Mouse (Mus musculus) granulocyte monocyte progenitor cell, adult 5-6 weeks (primary cell): ENCODE data around the gene Stac3. TPM values are rescaled to one million over a fixed set of nuclear protein-coding genes. Genes with fewer than 3 reads are reported as not detected.

Experiments
- ATAC-seq: replicated peaks from 2 replicates; pipeline ENCODE4 v1.8.0; 2016; ENCODE audit warnings: mild to moderate bottlenecking, moderate TSS enrichment, inconsistent platforms; ENCODE audit not compliant: poor library complexity, severe bottlenecking
- total RNA-seq, 2 experiments: library from RNA; stranded (forward) in 1 of 2; stranded (reverse) in 1 of 2; fragments of 200-712, 200-1000 nt in 1 of 2; fragments of >200 nt in 1 of 2; fragmentation: Nextera tagmentation in 1 of 2; gene quantifications; 2 replicates each; pipeline ENCODE4 v1.2.3; 2014 to 2017

The Stac3 gene
- total RNA-seq, 2 experiments from 2014 or later = 0.26 TPM; not detected in 1

DNA sequence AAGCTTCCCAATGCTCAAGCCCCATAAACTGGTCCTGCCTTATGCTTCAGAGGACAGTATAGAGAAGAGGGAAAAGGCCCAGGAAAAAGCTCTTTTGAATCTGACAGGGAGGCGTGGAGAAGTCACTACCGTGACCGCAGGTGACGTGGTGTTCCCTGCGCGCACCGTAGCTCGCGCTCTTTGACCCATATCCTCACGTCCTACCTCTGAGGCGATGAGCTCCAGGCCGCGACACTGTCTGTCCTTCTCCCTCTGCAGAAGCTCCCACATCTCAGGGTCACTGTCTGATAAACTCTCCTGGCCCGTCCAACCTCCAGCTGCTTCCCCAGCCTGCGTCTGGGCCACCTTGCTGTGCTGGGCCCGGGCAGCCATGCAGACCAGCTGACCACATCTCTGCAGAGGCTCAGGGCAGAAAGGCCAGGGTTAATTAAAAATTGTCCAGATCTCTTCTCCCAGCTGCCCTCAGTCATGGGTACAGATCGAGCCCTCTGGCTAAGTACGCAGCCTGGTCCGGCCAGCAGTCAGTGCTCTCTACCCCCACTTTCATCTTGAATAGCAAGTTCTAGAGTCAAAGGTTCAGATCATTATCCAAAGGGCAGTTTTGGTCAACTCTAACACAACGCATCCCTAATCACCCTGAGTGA is 19.4 kb downstream of the Stac3 start:
- ATAC-seq = no peak

GRCm38 (mm10) chr10:127521611-127522080 is 20.2 kb downstream of the Stac3 start:
- ATAC-seq = peak; percentile 75

GRCm38 (mm10) chr10:127522088-127522581 is 20.6 kb downstream of the Stac3 start, which contains the start of gene Shmt2:
TSS of gene Shmt2 (minus strand) at chr10:127522444.
- ATAC-seq = peak; percentile 48

DNA sequence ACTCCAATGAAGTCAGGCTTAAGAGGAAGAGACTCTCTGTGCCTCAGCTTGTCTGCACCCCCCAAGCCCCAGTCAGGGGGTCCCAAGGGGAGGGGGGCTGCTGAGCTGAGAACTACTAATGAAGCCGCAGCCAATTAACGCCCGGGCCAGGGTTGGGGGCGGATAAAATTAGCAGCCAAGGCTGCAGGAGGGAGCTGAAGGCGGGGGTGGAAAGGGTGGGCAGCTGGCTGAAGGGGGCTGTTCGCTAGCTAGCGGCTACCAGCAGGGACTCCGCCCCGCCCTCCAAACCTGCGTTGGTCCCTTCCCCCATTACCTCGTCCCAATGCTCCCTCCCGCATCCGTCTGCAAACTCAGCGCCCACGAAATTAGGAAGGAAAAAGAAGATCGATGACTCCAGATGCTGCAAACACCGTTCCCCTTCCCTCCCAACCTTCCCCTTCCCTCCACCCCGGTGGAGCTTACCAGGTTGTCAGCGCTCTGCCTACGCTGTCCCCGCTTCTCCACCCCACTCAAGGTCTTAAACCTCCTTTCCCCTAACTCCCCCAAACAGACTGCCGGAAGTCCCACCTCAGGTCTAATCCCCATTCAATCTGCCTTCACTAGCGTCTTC is 23.3 kb downstream of the Stac3 start:
- ATAC-seq = no peak

DNA sequence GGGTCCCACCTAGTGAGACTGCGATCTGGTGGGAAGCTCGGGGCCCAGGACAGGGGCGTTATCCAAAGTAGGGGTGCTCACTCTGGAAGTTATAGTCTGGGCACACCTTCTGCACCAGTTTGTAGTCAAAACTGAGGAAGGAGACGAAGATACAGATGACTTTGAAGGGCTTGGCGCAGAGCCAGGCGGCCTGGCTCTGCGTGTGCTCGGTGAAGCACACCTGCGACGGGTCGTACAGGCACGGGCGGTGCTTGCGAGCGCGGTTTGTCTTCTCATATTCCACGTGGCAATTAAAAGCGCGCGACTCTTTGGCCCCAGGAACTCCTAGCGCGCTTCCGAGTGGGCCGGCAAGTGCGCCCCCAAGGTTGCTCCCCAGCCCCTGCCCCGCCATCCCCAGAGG is 24.6 kb downstream of the Stac3 start:
- no peak for ATAC-seq

- peak; percentile 73 for ATAC-seq
Observed at GRCm38 (mm10) chr10:127526681-127527080, 25.2 kb downstream of the Stac3 start.

GRCm38 (mm10) chr10:127527481-127527880 is 26.0 kb downstream of the Stac3 start:
- ATAC-seq = 0 out of 2 replicates have a peak, but pooled peaks have one; percentile 10

DNA sequence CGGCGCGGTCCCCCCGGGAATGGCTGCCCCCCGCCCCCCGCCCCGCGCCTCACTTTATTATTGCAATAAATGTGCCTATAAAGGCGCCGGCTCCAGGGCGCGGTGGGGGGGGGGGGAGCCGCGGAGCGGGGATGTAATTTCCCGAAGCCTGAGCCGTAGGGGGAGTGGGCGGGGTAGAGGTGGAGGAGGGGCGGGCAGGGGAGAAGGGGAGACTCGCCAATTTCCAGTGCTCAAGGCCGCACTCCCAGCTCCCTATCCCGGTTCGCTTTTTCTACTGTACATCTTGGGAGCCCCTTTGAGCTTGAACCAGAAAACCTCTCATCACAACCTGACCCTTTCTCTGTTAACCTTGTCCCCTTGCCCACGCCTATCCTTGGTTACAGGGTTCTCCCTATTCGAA is 29.5 kb downstream of the Stac3 start:
- ATAC-seq = no peak

DNA sequence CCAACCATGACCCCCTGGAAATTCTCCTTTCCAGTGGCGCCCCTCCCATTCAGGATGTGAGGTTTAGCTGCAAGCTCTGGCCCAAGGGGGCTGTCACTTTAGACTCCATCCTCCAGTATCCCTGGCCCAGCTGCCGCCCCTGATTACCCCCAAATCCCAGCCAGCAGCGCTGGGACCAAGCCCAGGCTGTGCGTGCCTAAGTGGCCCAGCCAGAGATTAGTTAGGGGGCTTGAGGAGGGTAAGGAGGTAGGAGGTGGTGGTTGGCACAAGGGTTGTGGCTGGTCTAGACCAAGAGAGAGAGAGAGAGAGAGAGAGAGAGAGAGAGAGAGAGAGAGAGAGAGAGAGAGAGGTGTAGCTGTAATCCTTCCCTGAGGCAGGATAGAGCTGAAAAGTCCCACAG is 30.1 kb downstream of the Stac3 start:
- ATAC-seq = no peak

DNA sequence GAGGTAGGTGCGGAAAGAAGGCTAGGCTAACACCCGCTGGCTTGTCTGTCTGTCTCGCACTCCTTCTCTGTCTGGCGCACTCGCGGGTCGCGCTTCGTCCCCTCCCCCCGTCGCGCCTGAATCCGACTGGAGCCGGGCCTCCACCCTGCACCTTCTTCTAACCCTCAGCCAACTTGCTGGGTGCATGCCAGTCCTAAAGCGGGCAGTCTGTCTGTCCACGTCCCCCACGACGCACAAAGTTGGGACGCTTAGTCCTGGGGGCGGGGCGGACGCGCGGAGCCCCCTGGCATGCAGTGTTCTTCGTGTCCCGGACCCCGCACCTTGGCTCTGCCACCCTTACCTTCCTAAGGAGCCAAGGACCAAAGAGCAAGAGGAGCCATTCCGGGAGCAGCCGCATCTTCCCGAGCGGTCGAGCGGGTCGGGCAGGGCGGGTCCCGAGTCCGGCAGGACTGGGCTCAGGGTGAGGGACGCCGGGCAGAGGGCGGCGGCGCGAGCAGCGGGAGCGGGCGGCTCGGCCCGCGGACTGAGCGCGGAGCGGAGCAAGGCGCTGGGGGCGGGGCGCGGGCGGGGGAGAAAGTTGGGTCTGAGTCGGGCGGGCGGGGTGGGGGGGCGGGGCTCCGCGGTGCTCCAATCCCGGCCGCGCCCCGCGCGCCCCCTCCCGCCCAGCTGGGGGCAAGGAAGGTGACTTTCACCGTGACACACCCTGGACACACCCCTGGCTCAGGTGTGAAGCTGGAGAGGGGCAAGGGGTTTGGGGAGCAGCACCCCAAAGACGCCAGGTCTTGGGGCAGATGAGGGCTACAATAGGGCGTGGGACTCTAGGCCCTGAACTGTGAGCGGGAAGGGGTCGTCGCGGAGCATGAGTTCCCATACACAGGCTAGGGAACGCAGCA is 32.8 kb downstream of the Stac3 start, which contains the start of gene Nxph4:
TSS of gene Nxph4 (minus strand) at position 524 of the 893 bp plus-strand sequence.
- ATAC-seq = no peak

DNA sequence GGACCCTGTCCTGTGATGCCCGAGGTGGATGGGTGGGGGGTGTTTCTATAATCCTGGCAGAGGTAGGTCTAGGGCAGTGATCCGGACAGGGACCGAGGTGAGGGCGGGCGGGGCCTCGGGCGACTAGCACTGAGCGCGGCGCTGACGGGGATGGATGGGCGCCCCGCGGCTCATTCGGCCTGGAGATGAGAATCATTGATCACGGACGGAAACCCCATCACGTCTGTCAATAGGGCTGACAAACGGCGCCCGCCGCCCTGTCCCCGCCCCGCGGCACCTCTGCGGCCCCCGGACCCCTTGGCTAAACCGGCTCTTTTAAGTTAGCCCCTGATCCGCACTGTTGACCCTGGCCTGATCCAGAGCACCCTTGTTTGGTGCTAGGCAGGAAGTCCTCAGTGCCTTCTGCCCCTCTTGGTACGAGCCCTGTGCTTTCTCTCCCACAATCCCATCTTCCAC is 33.5 kb downstream of the Stac3 start:
- no peak for ATAC-seq

DNA sequence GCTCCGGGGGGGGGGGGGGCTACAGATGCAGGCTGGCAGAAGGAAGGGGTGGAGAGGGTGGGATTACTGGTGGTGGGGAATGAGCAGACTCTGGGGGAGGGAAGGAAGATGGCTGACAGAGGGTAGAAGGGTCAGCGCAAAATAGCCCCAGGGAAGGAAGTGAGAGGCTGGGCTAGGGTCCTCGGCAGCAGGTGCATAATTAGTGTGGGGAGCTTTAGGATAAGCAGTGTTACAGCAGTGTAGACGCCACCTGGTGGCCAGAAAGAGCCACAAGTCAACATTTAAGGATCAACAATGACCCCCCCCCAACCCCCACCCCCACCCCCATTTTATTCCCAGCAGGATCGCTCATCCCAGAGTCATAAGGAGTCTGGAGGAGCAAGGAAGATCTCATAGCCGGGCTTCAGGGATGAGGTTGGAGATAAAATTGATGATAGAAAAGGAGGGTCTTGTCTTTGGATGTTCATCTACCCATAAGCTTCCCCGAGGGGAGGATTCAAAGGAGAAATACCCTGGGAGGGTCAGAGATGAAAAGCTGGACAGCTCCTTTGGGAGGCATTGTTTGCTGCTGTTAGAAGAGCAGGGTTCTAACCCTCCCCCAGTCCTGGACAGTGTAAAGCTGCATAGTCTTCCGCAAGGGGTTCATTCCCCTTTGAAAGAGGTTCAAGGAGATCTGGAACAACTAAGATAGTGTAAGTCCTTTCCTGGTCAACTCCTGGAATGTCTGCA is 35.3 kb downstream of the Stac3 start:
- ATAC-seq = peak; percentile 26; the same call in 1 of the 2 replicates

- peak; percentile 73 for ATAC-seq
Observed at GRCm38 (mm10) chr10:127537854-127538583, 36.5 kb downstream of the Stac3 start.

GRCm38 (mm10) chr10:127541510-127541909 is 40.0 kb downstream of the Stac3 start:
- ATAC-seq = no peak

DNA sequence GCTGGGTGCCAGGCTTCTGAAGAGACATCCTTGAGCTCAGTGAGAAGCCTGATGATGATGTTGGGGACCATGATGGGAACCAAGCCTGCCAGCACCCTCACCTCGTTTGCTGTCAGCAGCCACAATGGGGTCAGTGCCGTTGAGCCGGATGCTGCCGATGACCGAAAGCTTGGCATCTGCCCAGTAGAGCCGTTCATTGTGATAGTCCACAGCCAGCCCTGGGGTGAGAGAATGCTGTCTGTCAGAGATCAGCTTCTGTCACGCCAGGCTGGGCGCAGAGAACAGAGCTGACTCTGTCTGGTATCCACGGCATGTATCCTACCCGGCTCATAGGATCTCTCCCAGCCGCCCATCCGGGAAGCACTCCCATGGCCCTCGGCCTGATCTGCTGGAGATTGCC is 40.6 kb downstream of the Stac3 start:
- no peak for ATAC-seq

GRCm38 (mm10) chr10:127542720-127543119 is 41.2 kb downstream of the Stac3 start:
- no peak for ATAC-seq

DNA sequence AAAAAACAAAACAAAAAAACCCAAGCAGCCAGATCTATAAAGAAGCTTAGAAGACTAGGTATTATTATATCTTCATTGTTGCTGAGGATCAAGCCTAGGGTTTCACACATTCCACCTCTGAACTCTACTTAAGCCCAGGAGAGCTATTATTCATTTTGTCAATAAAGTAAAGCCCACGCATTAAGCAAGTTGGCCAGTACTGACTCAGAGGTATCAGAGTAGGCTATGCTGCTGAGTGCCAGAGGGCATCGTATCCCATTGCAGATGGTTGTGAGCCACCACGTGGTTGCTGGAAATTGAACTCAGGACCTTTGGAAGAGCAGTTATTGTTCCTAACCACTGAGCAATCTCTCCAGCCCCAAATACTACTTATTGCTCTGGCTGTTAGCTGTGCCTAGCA is 42.4 kb downstream of the Stac3 start:
- no peak for ATAC-seq

- no peak for ATAC-seq
Observed at GRCm38 (mm10) chr10:127544375-127544774, 42.9 kb downstream of the Stac3 start.

DNA sequence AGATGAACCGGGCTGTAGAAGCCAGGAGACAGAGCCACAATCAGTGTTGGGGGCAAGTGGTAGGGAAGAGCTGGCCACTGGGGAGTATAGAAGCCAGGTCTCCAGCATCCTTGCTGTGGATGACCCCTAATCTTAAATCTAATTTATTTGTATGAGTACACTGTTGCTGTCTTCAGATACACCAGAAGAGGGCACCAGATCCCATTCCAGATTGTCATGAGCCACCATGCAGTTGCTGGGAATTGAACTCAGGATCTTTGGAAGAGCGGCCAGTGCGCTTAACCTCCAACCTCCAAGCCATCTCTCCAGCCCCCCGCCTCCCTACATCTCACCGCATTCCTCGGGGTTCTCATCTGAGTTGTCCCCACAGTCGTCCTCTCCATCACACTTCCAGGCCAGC is 45.0 kb downstream of the Stac3 start:
- ATAC-seq = no peak
